Mouse (Mus musculus) ES-E14 (cell line): ENCODE measurements around the gene Kansl1l.

Source experiments
- CHD2 ChIP-seq: IDR thresholded peaks from 2 replicates; pipeline ENCODE4 v1.6.1; 2014; ENCODE audit warnings: mild to moderate bottlenecking, low read depth, low read length, inconsistent platforms
- HCFC1 ChIP-seq: IDR thresholded peaks from 2 replicates; pipeline ENCODE4 v1.6.1; 2012; ENCODE audit warnings: low read length, inconsistent platforms, borderline replicate concordance; ENCODE audit not compliant: insufficient read depth
- MAFK ChIP-seq: IDR thresholded peaks from 2 replicates; pipeline ENCODE4 v1.6.1; 2014; ENCODE audit warnings: mild to moderate bottlenecking, low read depth, low read length, inconsistent platforms; ENCODE audit not compliant: insufficient read depth
- ZC3H11A ChIP-seq: IDR thresholded peaks from 2 replicates; pipeline ENCODE4 v1.6.1; 2012; ENCODE audit warnings: low read depth, mild to moderate bottlenecking, inconsistent platforms, low read length, borderline replicate concordance
- ZNF384 ChIP-seq: IDR thresholded peaks from 2 replicates; pipeline ENCODE4 v1.6.1; 2012; ENCODE audit warnings: low read depth, low read length, inconsistent platforms

GRCm38 (mm10) chr1:66672812-66673211 is 144.6 kb downstream of the Kansl1l start:
- TF ChIP-seq ZNF384 (no peak), CHD2 (no peak), ZC3H11A (no peak), MAFK (no peak), HCFC1 (no peak)
